Mouse (Mus musculus): Measurements from ENCODE around the gene 1700017B05Rik.

- TF ChIP-seq CTCF (IDR thresholded peaks at IDR 0.05; ENCODE audit: borderline replicate concordance, extremely low read depth, insufficient read depth, insufficient read length) (no peak), POLR2A (IDR thresholded peaks at IDR 0.05; ENCODE audit: borderline replicate concordance, extremely low read depth, insufficient read depth, insufficient read length, poor library complexity, severe bottlenecking) (no peak)
Measured at GRCm38 (mm10) chr9:57307456-57307855, 45.0 kb upstream of the 1700017B05Rik start.

Data from brain, embryonic 14.5 days (tissue).